In genomic region chr8:13124897-13125296, GRCm38 (mm10) we compare ENCODE assay signal across 24 mouse cellular contexts. TPM values are rescaled to one million over a fixed set of nuclear protein-coding genes. Genes with fewer than 3 reads are reported as not detected.
DNase-seq lines count a peak whose midpoint lies in the region; ATAC-seq and TF ChIP-seq lines count a peak whose summit lies in the region.
"Had no signal": no experiment of that assay in that cellular context is flagged by ENCODE, and none has a peak within 500 bp of the region (broad histone marks: within the 10 kb centered on the region; RNA-seq: fewer than 3 reads in every experiment).

No protein-coding gene starts in this region.

- DNase-seq in forebrain, embryonic 11.5 days (ENCODE audit: low spot score), result peak; percentile 17
- no peak for DNase-seq in forebrain, embryonic 14.5 days (ENCODE audit: low spot score)
- peak; percentile 10 for DNase-seq in lung, postnatal 25 days (ENCODE audit: low spot score)
- no peak for DNase-seq in lung, postnatal 14 days
- no peak for DNase-seq in G1E (ENCODE audit: low spot score)
- DNase-seq: adrenal gland, adult 2 months; adrenal gland, postnatal 10 days; adrenal gland, postnatal 25 days; B cell, adult 2 months; cerebellum, adult 11 months; cerebellum, adult 18-20 months; cerebellum, adult 8-10 months; cerebellum, adult 9-11 months; cerebellum, postnatal 14 days; cerebellum, postnatal 36 days; embryo, embryonic 11 days had no signal

- H3K36me3 ChIP-seq in forebrain, embryonic 11.5 days (ENCODE audit: control insufficient read depth, insufficient read depth, low read length), result peaks cover 2% of the 10 kb centered on the region
- H3K36me3 ChIP-seq in forebrain, embryonic 14.5 days (ENCODE audit: control insufficient read depth, insufficient read depth, low read length), result peaks cover 85% of the 10 kb centered on the region
- peaks cover 95% of the 10 kb centered on the region for H3K36me3 ChIP-seq in G1E (replicated peaks)

- ATAC-seq in forebrain, embryonic 11.5 days (replicated peaks; ENCODE audit: low FRiP score), result no peak
- no peak for ATAC-seq in forebrain, embryonic 14.5 days
- peak; percentile 24; the same call in 1 of the 2 replicates for ATAC-seq in G1E (ENCODE audit: extremely low read depth, insufficient number of reproducible peaks, low FRiP score, poor library complexity, severe bottlenecking)
- ATAC-seq: CD4-positive, CD25-positive, alpha-beta regulatory T cell, adult 4 months; forebrain, embryonic 13.5 days; forebrain, embryonic 16.5 days had no signal

- H3K9ac ChIP-seq in forebrain, embryonic 11.5 days (ENCODE audit: low read length), result no peak overlapping the region
- H3K9ac ChIP-seq in forebrain, embryonic 14.5 days (ENCODE audit: low read length), result no peak overlapping the region
- H3K9ac ChIP-seq: embryonic facial prominence, embryonic 13.5 days; embryonic facial prominence, embryonic 15.5 days; forebrain, embryonic 13.5 days had no signal

- no peaks in the 10 kb centered on the region for H3K27me3 ChIP-seq in forebrain, embryonic 11.5 days (ENCODE audit: control insufficient read depth, insufficient read depth, low read length)
- no peaks in the 10 kb centered on the region for H3K27me3 ChIP-seq in forebrain, embryonic 14.5 days (replicated peaks; ENCODE audit: control insufficient read depth, insufficient read depth, low read length)
- H3K27me3 ChIP-seq in G1E (ENCODE audit: insufficient read depth, low read length), result no peaks in the 10 kb centered on the region
- H3K27me3 ChIP-seq: CH12.LX; embryonic facial prominence, embryonic 13.5 days; embryonic facial prominence, embryonic 15.5 days; forebrain, embryonic 13.5 days had no signal

- TF ChIP-seq CTCF in G1E (IDR thresholded peaks at IDR 0.05; ENCODE audit: low read depth, low read length), result no peak

- H3K4me2 ChIP-seq in forebrain, embryonic 11.5 days (ENCODE audit: low read depth, low read length, severe bottlenecking), result no peak overlapping the region
- no peak overlapping the region for H3K4me2 ChIP-seq in forebrain, embryonic 14.5 days (ENCODE audit: low read length)
- H3K4me2 ChIP-seq: embryonic facial prominence, embryonic 13.5 days; embryonic facial prominence, embryonic 15.5 days; forebrain, embryonic 13.5 days had no signal

- no peaks in the 10 kb centered on the region for H3K4me1 ChIP-seq in forebrain, embryonic 11.5 days (replicated peaks; ENCODE audit: control insufficient read depth, insufficient read depth, low read length)
- no peaks in the 10 kb centered on the region for H3K4me1 ChIP-seq in forebrain, embryonic 14.5 days (ENCODE audit: control insufficient read depth, insufficient read depth, low read length)
- peaks cover 62% of the 10 kb centered on the region for H3K4me1 ChIP-seq in G1E (ENCODE audit: insufficient read depth, low read depth, low read length)
- H3K4me1 ChIP-seq: embryonic facial prominence, embryonic 13.5 days; embryonic facial prominence, embryonic 15.5 days; forebrain, embryonic 10.5 days; forebrain, embryonic 13.5 days had no signal

- WGBS in forebrain, embryonic 11.5 days, result 93% methylated on average over 8 of the region's 8 CpGs
- WGBS in forebrain, embryonic 14.5 days, result 93% methylated on average over 8 of the region's 8 CpGs

- no peak overlapping the region for H3K27ac ChIP-seq in forebrain, embryonic 11.5 days (ENCODE audit: low read depth, low read length)
- H3K27ac ChIP-seq in forebrain, embryonic 14.5 days (ENCODE audit: low read depth, low read length), result no peak overlapping the region
- H3K27ac ChIP-seq: embryonic facial prominence, embryonic 13.5 days; embryonic facial prominence, embryonic 15.5 days; forebrain, embryonic 10.5 days; forebrain, embryonic 13.5 days had no signal

- no peaks in the 10 kb centered on the region for H3K9me3 ChIP-seq in forebrain, embryonic 11.5 days (ENCODE audit: control insufficient read depth, low read length)
- H3K9me3 ChIP-seq in forebrain, embryonic 14.5 days (replicated peaks; ENCODE audit: control insufficient read depth, low read length), result no peaks in the 10 kb centered on the region
- H3K9me3 ChIP-seq in G1E (replicated peaks), result no peaks in the 10 kb centered on the region
- H3K9me3 ChIP-seq: embryonic facial prominence, embryonic 13.5 days; embryonic facial prominence, embryonic 15.5 days; forebrain, embryonic 10.5 days; forebrain, embryonic 13.5 days had no signal

- no peak overlapping the region for H3K4me3 ChIP-seq in forebrain, embryonic 11.5 days (ENCODE audit: low read depth, low read length)
- no peak overlapping the region for H3K4me3 ChIP-seq in forebrain, embryonic 14.5 days (ENCODE audit: low read depth, low read length)
- no peak overlapping the region; the same call in 1 of the 2 replicates for H3K4me3 ChIP-seq in G1E (ENCODE audit: low read depth, low read length)
- H3K4me3 ChIP-seq: embryonic facial prominence, embryonic 13.5 days; embryonic facial prominence, embryonic 15.5 days; erythroblast, embryonic 14.5 days; forebrain, embryonic 10.5 days; forebrain, embryonic 13.5 days had no signal

RNA-seq across cellular contexts. Expression of gene Cul4a, which starts 19.5 kb away (rescaled TPM):
- 86.6 and 91.4 TPM in 2 replicates for polyA plus RNA-seq in forebrain, embryonic 11.5 days (2014; fragmentation: Nextera tagmentation; extraction: Ambion mirVana)
- polyA plus RNA-seq in forebrain, embryonic 14.5 days (2014; fragmentation: Nextera tagmentation; extraction: Ambion mirVana), result 66.4 and 72.0 TPM in 2 replicates
- 122 and 167 TPM in 2 replicates for total RNA-seq in G1E (2014; fragmentation: Nextera tagmentation)
- total RNA-seq in G1E (2017), result 113 and 115 TPM in 2 replicates
- polyA plus RNA-seq in G1E (2012), result 43.4 and 54.1 TPM in 2 replicates

RNA-seq across cellular contexts. Expression of gene Pcid2, which starts 19.6 kb away (rescaled TPM):
- polyA plus RNA-seq in forebrain, embryonic 11.5 days (2014; fragmentation: Nextera tagmentation; extraction: Ambion mirVana), result 51.0 and 56.6 TPM in 2 replicates
- 35.6 and 39.8 TPM in 2 replicates for polyA plus RNA-seq in forebrain, embryonic 14.5 days (2014; fragmentation: Nextera tagmentation; extraction: Ambion mirVana)
- 21.6 and 26.3 TPM in 2 replicates for total RNA-seq in G1E (2014; fragmentation: Nextera tagmentation)
- 19.6 and 22.2 TPM in 2 replicates for total RNA-seq in G1E (2017)
- 9.8 and 11.6 TPM in 2 replicates for polyA plus RNA-seq in G1E (2012)

RNA-seq across cellular contexts. Expression of gene Lamp1, which starts 34.1 kb away (rescaled TPM):
- 240 and 251 TPM in 2 replicates for polyA plus RNA-seq in forebrain, embryonic 11.5 days (2014; fragmentation: Nextera tagmentation; extraction: Ambion mirVana)
- 267 and 274 TPM in 2 replicates for polyA plus RNA-seq in forebrain, embryonic 14.5 days (2014; fragmentation: Nextera tagmentation; extraction: Ambion mirVana)
- total RNA-seq in G1E (2014; fragmentation: Nextera tagmentation) (206 and 208 TPM in 2 replicates), G1E (2017) (458 and 554 TPM in 2 replicates)
- polyA plus RNA-seq in G1E (2012), result 150 and 233 TPM in 2 replicates

Comparison
In these comparisons a context has a peak if more than half of its experiments do, and no peak if none do; other contexts are left out.
1. DNase-seq: peak in forebrain, embryonic 11.5 days (single experiment) and lung, postnatal 25 days (single experiment); none in forebrain, embryonic 14.5 days (single experiment), lung, postnatal 14 days (single experiment) and G1E (single experiment).